Mouse (Mus musculus) CH12.LX (cell line): Measurements from ENCODE around the gene Nudt5. TPM values are rescaled to one million over a fixed set of nuclear protein-coding genes. Genes with fewer than 3 reads are reported as not detected.

Source experiments
- DNase-seq: peaks from one replicate; pipeline ENCODE4 v3.0.0-alpha.2; 2013; ENCODE audit errors: extremely low read depth
- H3K27ac ChIP-seq: 2 replicates; pipeline ENCODE4 v1.5.1; 2012; ENCODE audit warnings: low read depth, mild to moderate bottlenecking, control low read depth, moderate library complexity; ENCODE audit not compliant: insufficient read depth
- H3K27me3 ChIP-seq: replicated peaks from 2 replicates; pipeline ENCODE3; 2012; ENCODE audit warnings: inconsistent platforms
- H3K36me3 ChIP-seq, 2 experiments: replicated peaks in 1 of 2; 2 replicates each; pipeline versions ENCODE3 to v1.6.1; 2012; ENCODE audit warnings: inconsistent platforms in 1 of 2, low read length in 1 of 2, mild to moderate bottlenecking in 1 of 2, mixed read lengths in 1 of 2, moderate library complexity in 1 of 2; ENCODE audit not compliant: control insufficient read depth in 1 of 2, insufficient read depth in 1 of 2
- H3K4me1 ChIP-seq, 2 experiments: 2 replicates each; pipeline ENCODE4 v1.6.1; 2012; ENCODE audit warnings: inconsistent platforms in 1 of 2, moderate library complexity in 1 of 2; ENCODE audit not compliant: insufficient read depth in 2 of 2, control insufficient read depth in 1 of 2
- H3K4me2 ChIP-seq: 2 replicates; pipeline ENCODE4 v1.6.1; 2012; ENCODE audit warnings: low read depth, mild to moderate bottlenecking, control low read depth; ENCODE audit not compliant: poor library complexity, insufficient read depth, severe bottlenecking
- H3K4me3 ChIP-seq, 3 experiments: fragments of 150-350 bp in 1 of 3; sonication (generic) in 1 of 3; replicated peaks in 1 of 3; 2 replicates each; pipeline versions ENCODE3 to v1.5.1; 2011 to 2012; ENCODE audit warnings: low read depth in 2 of 3, low read length in 2 of 3, mild to moderate bottlenecking in 2 of 3, moderate library complexity in 2 of 3, control low read depth in 1 of 3, improper control_type of control experiment in 1 of 3, inconsistent platforms in 1 of 3, mixed read lengths in 1 of 3; ENCODE audit not compliant: poor library complexity in 1 of 3
- H3K79me2 ChIP-seq: replicated peaks from 2 replicates; pipeline ENCODE4 v1.6.1; 2012; ENCODE audit warnings: mild to moderate bottlenecking, moderate library complexity; ENCODE audit not compliant: control insufficient read depth, poor library complexity, insufficient read depth, severe bottlenecking; ENCODE audit errors: extremely low read depth
- H3K9ac ChIP-seq: 2 replicates; pipeline ENCODE4 v1.6.1; 2012; ENCODE audit warnings: low read depth, mild to moderate bottlenecking, control low read depth, moderate library complexity; ENCODE audit not compliant: insufficient read depth
- H3K9me3 ChIP-seq: replicated peaks from 2 replicates; pipeline ENCODE3; 2012; ENCODE audit warnings: low read length, inconsistent platforms, mixed read lengths
- BHLHE40 ChIP-seq: IDR thresholded peaks from 2 replicates; pipeline ENCODE4 v1.6.1; 2011; ENCODE audit warnings: mild to moderate bottlenecking, low read depth, low read length, improper control_type of control experiment
- CHD1 ChIP-seq: IDR thresholded peaks from 2 replicates; pipeline ENCODE4 v1.6.1; 2012; ENCODE audit warnings: low read depth, low read length, improper control_type of control experiment, inconsistent platforms
- CHD2 ChIP-seq: IDR thresholded peaks from 2 replicates; pipeline ENCODE4 v1.6.1; 2011; ENCODE audit warnings: low read length, improper control_type of control experiment
- CTCF ChIP-seq, 2 experiments: IDR thresholded peaks in 1 of 2; conservative IDR thresholded peaks in 1 of 2; 2 replicates each; pipeline ENCODE4 v1.5.1; 2011 to 2012; ENCODE audit warnings: low read depth in 2 of 2, low read length in 2 of 2, improper control_type of control experiment in 1 of 2, inconsistent platforms in 1 of 2, mild to moderate bottlenecking in 1 of 2, moderate library complexity in 1 of 2
- EP300 ChIP-seq: IDR thresholded peaks from 2 replicates; pipeline ENCODE4 v1.6.1; 2011; ENCODE audit warnings: low read length, improper control_type of control experiment
- ETS1 ChIP-seq: conservative IDR thresholded peaks from 2 replicates; pipeline ENCODE4 v1.6.1; 2012; ENCODE audit warnings: low read depth, mild to moderate bottlenecking, inconsistent platforms, low read length, improper control_type of control experiment, moderate library complexity
- GABPA ChIP-seq: IDR thresholded peaks from 2 replicates; pipeline ENCODE4 v1.6.1; 2012; ENCODE audit warnings: low read depth, low read length, improper control_type of control experiment, inconsistent platforms; ENCODE audit not compliant: insufficient replicate concordance
- IRF4 ChIP-seq: IDR thresholded peaks from 2 replicates; pipeline ENCODE4 v1.6.1; 2014; ENCODE audit warnings: low read depth, mild to moderate bottlenecking, inconsistent platforms, low read length, improper control_type of control experiment
- JUN ChIP-seq: IDR thresholded peaks from 2 replicates; pipeline ENCODE4 v1.6.1; 2011; ENCODE audit warnings: low read depth, mild to moderate bottlenecking, low read length, improper control_type of control experiment, moderate library complexity; ENCODE audit not compliant: insufficient read depth
- JUND ChIP-seq: conservative IDR thresholded peaks from 2 replicates; pipeline ENCODE4 v1.6.1; 2011; ENCODE audit warnings: low read depth, low read length, improper control_type of control experiment
- MAFK ChIP-seq: IDR thresholded peaks from 2 replicates; pipeline ENCODE4 v1.6.1; 2011; ENCODE audit warnings: low read length, improper control_type of control experiment; ENCODE audit not compliant: insufficient replicate concordance
- MEF2A ChIP-seq: IDR thresholded peaks from 2 replicates; pipeline ENCODE4 v1.6.1; 2014; ENCODE audit warnings: low read depth, mild to moderate bottlenecking, inconsistent platforms, low read length, improper control_type of control experiment, borderline replicate concordance
- MXI1 ChIP-seq: IDR thresholded peaks from 2 replicates; pipeline ENCODE4 v1.6.1; 2011; ENCODE audit warnings: mild to moderate bottlenecking, low read depth, low read length, improper control_type of control experiment
- MYC ChIP-seq: IDR thresholded peaks from 2 replicates; pipeline ENCODE4 v1.6.1; 2011; ENCODE audit warnings: low read depth, mild to moderate bottlenecking, improper control_type of control experiment, low read length
- POLR2A ChIP-seq: IDR thresholded peaks from 2 replicates; pipeline ENCODE4 v1.6.1; 2011; ENCODE audit warnings: low read depth, mild to moderate bottlenecking, improper control_type of control experiment, low read length
- POLR2AphosphoS2 ChIP-seq: IDR thresholded peaks from 2 replicates; pipeline ENCODE4 v1.6.1; 2011; ENCODE audit warnings: low read depth, low read length, improper control_type of control experiment
- RAD21 ChIP-seq: IDR thresholded peaks from 2 replicates; pipeline ENCODE4 v1.6.1; 2011; ENCODE audit warnings: low read depth, mild to moderate bottlenecking, low read length, improper control_type of control experiment, moderate library complexity
- SIN3A ChIP-seq: IDR thresholded peaks from 2 replicates; pipeline ENCODE4 v1.6.1; 2012; ENCODE audit warnings: low read length, improper control_type of control experiment, inconsistent platforms
- SMC3 ChIP-seq: IDR thresholded peaks from 2 replicates; pipeline ENCODE4 v1.6.1; 2011; ENCODE audit warnings: low read depth, low read length, improper control_type of control experiment
- TCF12 ChIP-seq: IDR thresholded peaks from 2 replicates; pipeline ENCODE4 v1.6.1; 2014; ENCODE audit warnings: low read depth, mild to moderate bottlenecking, inconsistent platforms, low read length, improper control_type of control experiment
- UBTF ChIP-seq: IDR thresholded peaks from 2 replicates; pipeline ENCODE4 v1.6.1; 2012; ENCODE audit warnings: low read depth, mild to moderate bottlenecking, inconsistent platforms, low read length, improper control_type of control experiment, moderate library complexity
- USF2 ChIP-seq: conservative IDR thresholded peaks from 2 replicates; pipeline ENCODE4 v1.6.1; 2011; ENCODE audit warnings: low read depth, low read length, improper control_type of control experiment
- ZMIZ1 ChIP-seq: IDR thresholded peaks from 2 replicates; pipeline ENCODE4 v1.6.1; 2012; ENCODE audit warnings: low read depth, mild to moderate bottlenecking, inconsistent platforms, low read length, improper control_type of control experiment
- dilution Hi-C: fragments of 300-500 bp; cut with MboI; formaldehyde crosslinking; loops from 2 replicates; pipeline ENCODE4 v1.14.3; 2020; ENCODE audit warnings: low sequenced_read_pairs; ENCODE audit not compliant: extremely low pct_unique_long_range_greater_than_20kb, extremely low pct_ligation_motif_present
- in situ Hi-C: fragments of 300-500 bp; cut with MboI; formaldehyde crosslinking; loops from 3 replicates; pipeline ENCODE4 v1.14.3; 2019; ENCODE audit warnings: low sequenced_read_pairs, low pct_ligation_motif_present, low pct_unique_long_range_greater_than_20kb, mixed read lengths
- polyA plus RNA-seq: library from polyadenylated mRNA; unstranded; fragments of >175 nt; gene quantifications from 2 replicates; pipeline ENCODE4 v1.2.1, GENCODE M21; 2012; ENCODE audit warnings: low read depth; ENCODE audit not compliant: insufficient read length
- total RNA-seq, 2 experiments: library from RNA; depleted of rRNA; stranded (reverse); fragments of 300-350 nt in 1 of 2; fragments of >200 nt in 1 of 2; gene quantifications; 2 replicates each; pipeline ENCODE4 v1.2.3; 2012 to 2014

Gene Nudt5
- total and polyA plus RNA-seq, 3 experiments, result 102 to 245 (median 128) TPM

DNA sequence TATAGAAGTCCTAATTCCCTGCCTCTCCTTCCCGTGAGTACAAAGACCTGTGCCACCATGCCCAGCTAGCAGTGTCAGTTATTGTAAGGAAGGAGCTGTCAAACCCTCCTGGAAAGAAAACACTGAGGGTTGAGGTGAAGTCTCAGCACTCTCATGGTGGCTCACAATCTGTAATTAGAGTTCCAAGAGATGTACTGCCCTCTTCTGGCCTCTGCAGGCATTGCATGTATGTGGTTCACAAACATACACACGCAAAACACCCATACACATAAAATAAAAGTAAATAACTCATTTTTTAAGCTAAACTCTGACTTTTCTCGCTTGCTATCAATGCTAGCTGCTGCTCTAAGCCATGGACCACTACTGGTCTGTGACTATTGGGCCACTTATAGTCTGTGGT is 61.8 kb downstream of the Nudt5 start:
- dilution Hi-C loops (no loop called here), in situ Hi-C loops (no loop called here)
- Histone ChIP-seq H3K9ac (no peak overlapping the region), H3K9me3 (no peaks in the 10 kb centered on the region), H3K27me3 (no peaks in the 10 kb centered on the region), H3K4me1 (peaks cover 4% of the 10 kb centered on the region in 2 experiments; a peak in 1 of 4 replicates), H3K4me3 (no peak overlapping the region), H3K79me2 (no peaks in the 10 kb centered on the region), H3K36me3 (no peaks in the 10 kb centered on the region), H3K27ac (no peak overlapping the region), H3K4me2 (no peak overlapping the region)
- no peak for TF ChIP-seq POLR2A
- TF ChIP-seq CHD2, result no peak
- no peak for TF ChIP-seq MAFK
- no peak for TF ChIP-seq MXI1
- no peak for TF ChIP-seq MEF2A
- no peak for TF ChIP-seq EP300
- TF ChIP-seq MYC, result no peak
- no peak for TF ChIP-seq CHD1
- TF ChIP-seq JUND, result no peak; the same call in 1 of the 2 replicates
- TF ChIP-seq UBTF, result no peak
- peak; percentile 71 to 82 for TF ChIP-seq CTCF (conservative IDR thresholded peaks at IDR 0.05 in 1 of 2, IDR thresholded peaks at IDR 0.05 in 1 of 2; ENCODE audit: low read depth in 2 of 2, low read length in 2 of 2)
- TF ChIP-seq BHLHE40, result no peak
- no peak for TF ChIP-seq POLR2AphosphoS2
- no peak for TF ChIP-seq ETS1
- TF ChIP-seq USF2, result no peak
- no peak for TF ChIP-seq GABPA
- TF ChIP-seq RAD21, result peak; percentile 57
- TF ChIP-seq JUN, result no peak
- no peak for TF ChIP-seq SIN3A
- peak; percentile 66 for TF ChIP-seq SMC3
- TF ChIP-seq ZMIZ1, result no peak
- peak; percentile 66 for DNase-seq

DNA sequence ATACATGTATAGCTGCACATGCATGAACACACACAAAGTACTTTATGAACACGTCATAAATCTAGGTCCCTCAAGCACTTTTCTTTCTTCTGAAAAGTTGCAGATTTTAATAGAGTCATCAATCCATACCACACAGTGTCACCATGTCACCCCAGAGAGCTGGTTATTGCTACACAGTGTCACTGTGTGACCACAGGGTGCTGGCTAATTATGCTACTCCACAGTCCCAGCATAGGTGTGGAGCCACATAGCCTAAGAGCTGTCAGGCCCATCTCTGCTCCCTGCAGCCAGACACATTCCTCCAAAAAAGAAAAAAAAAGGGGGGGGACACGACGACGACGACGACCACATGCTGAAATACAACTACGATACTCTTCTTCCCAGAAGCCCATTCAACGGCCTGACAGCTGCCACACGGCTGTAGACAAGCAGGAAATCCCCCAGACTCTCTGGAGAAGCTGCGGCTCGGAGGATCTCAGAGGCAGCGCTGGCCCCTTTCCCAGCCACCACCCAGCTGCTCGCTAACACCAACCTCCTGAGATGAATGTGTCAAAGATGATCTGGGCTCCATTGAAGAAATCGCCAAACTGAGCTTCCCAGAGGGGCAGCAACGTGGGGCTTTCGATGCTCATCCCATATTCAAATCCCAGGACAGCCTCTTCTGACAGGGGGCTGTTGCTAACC is 66.6 kb downstream of the Nudt5 start:
- no peaks in the 10 kb centered on the region for H3K9me3 ChIP-seq
- no peaks in the 10 kb centered on the region for H3K36me3 ChIP-seq
- H3K27ac ChIP-seq, result no peak overlapping the region
- no peak overlapping the region for H3K4me3 ChIP-seq
- in situ Hi-C loops, result no loop called here
- H3K9ac ChIP-seq, result no peak overlapping the region
- dilution Hi-C loops, result no loop called here
- TF ChIP-seq MXI1, result no peak
- TF ChIP-seq POLR2AphosphoS2, result no peak
- TF ChIP-seq MAFK, result no peak
- peak; percentile 39; the same call in 1 of the 2 replicates for TF ChIP-seq TCF12
- TF ChIP-seq CHD2, result no peak
- no peak for TF ChIP-seq ETS1
- 0 out of 2 replicates have a peak, but pooled peaks have one; percentile 26 for TF ChIP-seq IRF4
- H3K4me1 ChIP-seq, result peaks cover 4 to 5% of the 10 kb centered on the region in 2 experiments; a peak in 1 of 4 replicates
- H3K27me3 ChIP-seq, result no peaks in the 10 kb centered on the region
- DNase-seq, result no peak
- peak overlapping the region; percentile 57 for H3K4me2 ChIP-seq
- H3K79me2 ChIP-seq, result no peaks in the 10 kb centered on the region

Other genes with a start within 250 kb of the Nudt5 start
- 4.8 and 5.7 TPM in 2 replicates for gene Camk1d, start 130.5 kb upstream of the Nudt5 start, total RNA-seq (2012; rRNA removed)
- 4.6 and 5.1 TPM in 2 replicates for gene Camk1d, start 130.5 kb upstream of the Nudt5 start, total RNA-seq (2014; rRNA removed)
- gene Camk1d, start 130.5 kb upstream of the Nudt5 start, polyA plus RNA-seq, result 11.7 and 12.4 TPM in 2 replicates
- 164 and 199 TPM in 2 replicates for gene Cdc123, start 145 bp downstream of the Nudt5 start, total RNA-seq (2012; rRNA removed)
- 215 and 230 TPM in 2 replicates for gene Cdc123, start 145 bp downstream of the Nudt5 start, total RNA-seq (2014; rRNA removed)
- gene Cdc123, start 145 bp downstream of the Nudt5 start, polyA plus RNA-seq, result 291 and 339 TPM in 2 replicates
- gene Gm13199, start 17.9 kb downstream of the Nudt5 start, total RNA-seq (2012; rRNA removed), result 0.50 and 1.1 TPM in 2 replicates
- 0.47 and 0.85 TPM in 2 replicates for gene Gm13199, start 17.9 kb downstream of the Nudt5 start, total RNA-seq (2014; rRNA removed)
- gene Gm13199, start 17.9 kb downstream of the Nudt5 start, polyA plus RNA-seq, result 2.7 and 4.1 TPM in 2 replicates
- gene Sec61a2, start 50.4 kb downstream of the Nudt5 start, total RNA-seq (2012; rRNA removed), result 20.8 and 23.3 TPM in 2 replicates
- 44.6 and 53.8 TPM in 2 replicates for gene Sec61a2, start 50.4 kb downstream of the Nudt5 start, total RNA-seq (2014; rRNA removed)
- gene Sec61a2, start 50.4 kb downstream of the Nudt5 start, polyA plus RNA-seq, result 46.2 and 53.5 TPM in 2 replicates
- 0.21 and 0.38 TPM in 2 replicates for gene Dhtkd1, start 97.8 kb downstream of the Nudt5 start, total RNA-seq (2012; rRNA removed)
- gene Dhtkd1, start 97.8 kb downstream of the Nudt5 start, total RNA-seq (2014; rRNA removed), result 0.11 and 0.35 TPM in 2 replicates
- 0.15 and 0.17 TPM in 2 replicates for gene Dhtkd1, start 97.8 kb downstream of the Nudt5 start, polyA plus RNA-seq
- 9.3 and 11.7 TPM in 2 replicates for gene Upf2, start 106.5 kb downstream of the Nudt5 start, total RNA-seq (2012; rRNA removed)
- gene Upf2, start 106.5 kb downstream of the Nudt5 start, total RNA-seq (2014; rRNA removed), result 11.8 and 13.4 TPM in 2 replicates
- gene Upf2, start 106.5 kb downstream of the Nudt5 start, polyA plus RNA-seq, result 27.0 and 30.4 TPM in 2 replicates